Mouse (Mus musculus) heart, adult 10 weeks (tissue): ENCODE data around the gene Olfr470. TPM values are rescaled to one million over a fixed set of nuclear protein-coding genes. Genes with fewer than 3 reads are reported as not detected.

Experiments
- polyA plus RNA-seq: library from polyadenylated mRNA; stranded (reverse); fragments of 350-450 nt; fragmentation: Illumina TruSeq; extraction: RNeasy Lipid Tissue Mini Kit (QIAGEN cat#74804); gene quantifications from one replicate; pipeline ENCODE4 v1.2.3, GENCODE M21; 2014; ENCODE audit warnings: low read depth, low replicate concordance

The Olfr470 gene
- polyA plus RNA-seq: not detected

DNA sequence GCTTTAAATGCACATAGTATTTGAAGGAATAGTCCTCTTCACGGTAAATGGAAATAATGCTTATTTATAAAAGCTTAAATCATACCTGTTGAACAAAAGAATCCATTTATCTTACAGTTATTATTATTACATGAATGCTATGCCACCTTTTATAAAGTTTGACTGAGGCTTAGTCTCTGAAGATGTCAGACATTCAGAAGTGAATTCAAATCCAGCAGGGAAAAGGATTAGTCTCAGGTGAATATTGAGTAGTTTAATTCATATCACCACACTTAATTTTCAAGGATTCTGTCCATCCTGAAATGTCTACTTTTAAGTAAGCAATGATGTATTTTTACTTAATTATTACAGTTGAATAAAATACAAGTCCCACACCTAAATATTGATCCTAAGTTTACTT, at the start of gene Olfr470:
TSS of gene Olfr470 (minus strand) at position 101 of the 400 bp plus-strand sequence.

DNA sequence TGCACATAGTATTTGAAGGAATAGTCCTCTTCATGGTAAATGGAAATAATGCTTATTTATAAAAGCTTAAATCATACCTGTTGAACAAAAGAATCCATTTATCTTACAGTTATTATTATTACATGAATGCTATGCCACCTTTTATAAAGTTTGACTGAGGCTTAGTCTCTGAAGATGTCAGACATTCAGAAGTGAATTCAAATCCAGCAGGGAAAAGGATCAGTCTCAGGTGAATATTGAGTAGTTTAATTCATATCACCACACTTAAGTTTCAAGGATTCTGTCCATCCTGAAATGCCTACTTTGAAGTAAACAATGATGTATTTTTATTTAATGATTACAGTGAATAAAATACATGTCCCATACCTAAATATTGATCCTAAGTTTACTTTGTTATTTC, 21.8 kb downstream of the Olfr470 start, which contains the start of gene Olfr469:
TSS of gene Olfr469 (minus strand) at position 101 of the 400 bp plus-strand sequence.

DNA sequence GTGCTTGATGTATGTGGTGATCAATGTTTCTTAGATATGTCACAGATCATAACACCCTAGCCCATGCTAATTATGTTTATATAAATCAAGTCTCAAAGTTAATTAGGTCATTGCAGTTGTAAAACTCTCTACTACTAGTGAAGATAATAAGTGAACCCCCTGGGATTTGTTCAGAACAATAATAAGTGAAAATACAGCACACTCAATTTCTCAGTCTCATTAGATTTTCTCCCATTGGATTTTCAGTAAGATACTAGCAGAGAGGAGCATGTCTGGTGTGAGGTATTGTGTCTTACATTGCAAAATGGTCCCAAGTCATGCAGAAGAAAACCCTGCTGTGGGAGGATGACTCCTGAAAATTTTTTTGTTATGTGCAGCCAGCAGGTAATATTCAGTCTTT, 35.3 kb downstream of the Olfr470 start, which contains the start of gene Olfr467:
TSS of gene Olfr467 (plus strand) at position 301 of the 400 bp plus-strand sequence.

DNA sequence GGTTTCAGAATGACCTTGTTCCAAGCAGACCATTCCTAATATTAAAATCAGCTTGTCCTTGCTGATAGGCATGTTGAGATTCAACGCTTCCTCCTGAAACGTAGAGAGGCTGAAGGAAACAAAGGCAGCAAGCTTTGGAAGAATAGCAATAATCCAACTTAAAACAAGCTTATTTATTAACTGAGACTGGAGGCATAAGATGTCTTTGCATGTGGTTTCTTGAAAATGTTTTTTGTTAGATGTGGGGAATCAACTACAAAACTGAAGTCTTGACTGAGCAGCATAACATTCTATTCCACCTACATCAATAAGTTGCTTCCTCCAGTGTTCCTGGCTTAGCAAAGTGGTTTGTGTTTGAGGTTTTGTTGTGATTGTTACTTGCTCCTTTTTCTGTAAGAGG, 46.2 kb downstream of the Olfr470 start, which contains the start of gene Ovch2:
TSS of gene Ovch2 (minus strand) at position 101 of the 400 bp plus-strand sequence.

Other genes with a start within 250 kb of the Olfr470 start
- gene 5330417H12Rik, start 222.3 kb downstream of the Olfr470 start, polyA plus RNA-seq: not detected
- not detected for gene Cyb5r2, start 89.5 kb downstream of the Olfr470 start, polyA plus RNA-seq
- gene Ovch2, start 46.3 kb downstream of the Olfr470 start, polyA plus RNA-seq: not detected
- not detected for gene Olfr467, start 35.2 kb downstream of the Olfr470 start, polyA plus RNA-seq
- gene Olfr469, start 21.9 kb downstream of the Olfr470 start, polyA plus RNA-seq: not detected
- not detected for gene Olfr472, start 50.4 kb upstream of the Olfr470 start, polyA plus RNA-seq
- gene Olfr473, start 83.0 kb upstream of the Olfr470 start, polyA plus RNA-seq: not detected
- gene Olfr474, start 107.2 kb upstream of the Olfr470 start, polyA plus RNA-seq: not detected
- gene Olfr476, start 117.3 kb upstream of the Olfr470 start, polyA plus RNA-seq: not detected
- not detected for gene Olfr477, start 139.2 kb upstream of the Olfr470 start, polyA plus RNA-seq
- gene Olfr478, start 186.5 kb upstream of the Olfr470 start, polyA plus RNA-seq: not detected
- gene Olfr479, start 203.2 kb upstream of the Olfr470 start, polyA plus RNA-seq: not detected
- not detected for gene Olfr480, start 219.9 kb upstream of the Olfr470 start, polyA plus RNA-seq
- gene Olfr481, start 232.4 kb upstream of the Olfr470 start, polyA plus RNA-seq: not detected